Mouse (Mus musculus): ENCODE results near the gene Slc34a3. TPM values are rescaled to one million over a fixed set of nuclear protein-coding genes. Genes with fewer than 3 reads are reported as not detected.

Slc34a3 gene
- total RNA-seq, 2 experiments from 2014 or later: not detected

- peak; percentile 88 to 90 for DNase-seq
Observed at GRCm38 (mm10) chr2:25193330-25193770, 40.8 kb downstream of the Slc34a3 start.

DNA sequence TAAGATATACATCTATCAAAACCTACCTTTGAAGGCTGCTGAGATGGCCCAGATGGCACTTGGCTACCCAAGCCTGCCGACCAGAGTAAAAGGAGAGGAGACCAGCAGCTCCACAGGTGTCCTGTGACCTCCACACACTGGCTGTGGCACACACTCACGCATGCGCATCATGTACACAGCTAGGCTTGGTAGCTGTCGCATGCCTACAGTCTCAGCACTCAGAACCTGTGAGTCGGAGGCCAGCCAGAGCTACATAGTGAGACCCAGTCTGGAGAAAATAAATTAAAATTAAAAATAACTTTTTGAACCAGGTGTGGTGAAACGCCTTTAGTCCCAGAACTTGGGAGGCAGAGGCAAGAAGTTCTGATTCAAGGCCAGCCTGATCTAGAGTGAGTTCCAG lies 46.3 kb downstream of the Slc34a3 start:
- no peak for DNase-seq

DNA sequence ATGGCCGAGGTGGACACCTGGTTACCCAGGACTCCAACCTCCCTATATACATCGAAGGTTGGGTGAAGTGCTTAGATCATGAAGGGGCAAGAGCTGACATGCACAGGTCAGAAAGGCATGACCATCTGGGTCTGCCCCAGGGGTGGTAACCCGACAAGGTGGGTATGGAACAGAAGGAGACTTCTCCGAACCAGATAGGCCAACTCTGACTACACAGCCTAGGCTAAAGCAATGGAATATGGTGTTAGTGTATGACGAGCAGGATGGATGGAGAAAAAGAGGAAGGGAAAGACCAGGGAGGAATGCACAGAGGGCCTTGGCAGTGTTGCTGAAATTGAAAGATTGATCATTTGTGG lies 47.6 kb downstream of the Slc34a3 start:
- no peak for DNase-seq

GRCm38 (mm10) chr2:25185625-25186574 lies 48.3 kb downstream of the Slc34a3 start:
- DNase-seq: peak; percentile 48 to 61

DNA sequence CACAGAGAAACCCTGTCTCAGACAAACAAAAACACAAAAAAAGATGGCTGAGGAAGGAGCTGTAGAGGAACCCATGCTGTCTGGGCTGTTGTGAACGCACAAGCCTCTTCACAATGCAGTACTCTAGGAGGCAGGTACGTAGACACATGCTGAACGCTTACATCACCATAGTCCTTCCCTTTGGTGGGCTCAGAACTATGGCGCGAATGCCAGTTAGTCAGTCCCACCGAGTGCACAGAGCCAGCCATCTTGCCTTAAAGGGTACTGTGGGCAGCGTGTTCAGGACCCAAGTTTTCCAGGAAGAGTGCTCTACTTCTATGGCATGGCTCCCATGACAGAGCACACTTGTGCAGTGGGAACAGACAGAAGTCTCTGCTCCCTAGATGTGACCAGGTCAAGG lies 49.7 kb downstream of the Slc34a3 start:
- DNase-seq: no peak

- no peak for DNase-seq
Observed at GRCm38 (mm10) chr2:25183336-25183735, 50.8 kb downstream of the Slc34a3 start.

GRCm38 (mm10) chr2:25182664-25183063 lies 51.5 kb downstream of the Slc34a3 start:
- no peak for DNase-seq

- no peak for DNase-seq
Observed at GRCm38 (mm10) chr2:25181891-25182397, 52.2 kb downstream of the Slc34a3 start.

DNA sequence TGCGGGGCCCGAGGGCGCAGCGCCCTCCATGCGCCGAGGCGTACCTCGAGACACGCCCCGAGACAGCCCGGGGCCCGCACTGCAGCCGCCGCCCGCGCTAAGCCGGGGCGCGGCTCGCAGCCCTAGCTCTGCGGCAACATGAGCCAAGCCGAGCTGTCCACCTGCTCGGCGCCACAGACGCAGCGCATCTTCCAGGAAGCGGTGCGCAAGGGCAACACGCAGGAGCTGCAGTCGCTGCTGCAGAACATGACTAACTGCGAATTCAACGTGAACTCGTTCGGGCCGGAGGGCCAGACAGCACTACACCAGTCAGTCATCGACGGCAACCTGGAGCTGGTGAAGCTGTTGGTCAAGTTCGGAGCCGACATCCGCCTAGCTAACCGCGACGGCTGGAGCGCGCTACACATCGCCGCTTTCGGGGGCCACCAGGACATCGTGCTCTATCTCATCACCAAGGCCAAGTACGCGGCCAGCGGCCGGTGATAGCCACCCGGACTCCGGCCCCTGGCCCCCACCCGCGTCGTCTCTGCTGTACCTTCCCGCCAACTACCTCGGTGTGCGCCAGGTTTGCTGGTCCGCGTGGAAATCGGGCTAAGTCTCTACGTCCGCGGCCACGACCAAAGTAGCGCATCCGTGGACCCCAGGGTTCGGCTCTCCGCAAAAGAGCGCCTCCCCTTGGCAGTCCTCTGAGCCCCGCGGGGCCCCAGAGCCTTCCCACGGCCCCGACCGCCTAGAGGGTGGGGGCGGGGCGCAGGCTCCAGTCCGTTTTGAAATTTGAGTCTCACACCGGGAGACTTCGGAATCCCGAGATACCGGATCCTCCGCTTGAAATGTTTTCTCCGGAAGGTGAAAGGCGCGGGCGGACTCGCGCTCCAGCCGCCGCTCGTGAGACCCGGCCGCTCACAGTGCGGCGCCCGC lies 52.9 kb downstream of the Slc34a3 start:
- DNase-seq: peak in 1 of 2 experiments; percentile 56

GRCm38 (mm10) chr2:25180478-25180903 lies 53.7 kb downstream of the Slc34a3 start, which contains the start of gene Nrarp:
Gene Nrarp, plus strand, starts transcription at chr2:25180758.
- peak; percentile 93 to 95 for DNase-seq

DNA sequence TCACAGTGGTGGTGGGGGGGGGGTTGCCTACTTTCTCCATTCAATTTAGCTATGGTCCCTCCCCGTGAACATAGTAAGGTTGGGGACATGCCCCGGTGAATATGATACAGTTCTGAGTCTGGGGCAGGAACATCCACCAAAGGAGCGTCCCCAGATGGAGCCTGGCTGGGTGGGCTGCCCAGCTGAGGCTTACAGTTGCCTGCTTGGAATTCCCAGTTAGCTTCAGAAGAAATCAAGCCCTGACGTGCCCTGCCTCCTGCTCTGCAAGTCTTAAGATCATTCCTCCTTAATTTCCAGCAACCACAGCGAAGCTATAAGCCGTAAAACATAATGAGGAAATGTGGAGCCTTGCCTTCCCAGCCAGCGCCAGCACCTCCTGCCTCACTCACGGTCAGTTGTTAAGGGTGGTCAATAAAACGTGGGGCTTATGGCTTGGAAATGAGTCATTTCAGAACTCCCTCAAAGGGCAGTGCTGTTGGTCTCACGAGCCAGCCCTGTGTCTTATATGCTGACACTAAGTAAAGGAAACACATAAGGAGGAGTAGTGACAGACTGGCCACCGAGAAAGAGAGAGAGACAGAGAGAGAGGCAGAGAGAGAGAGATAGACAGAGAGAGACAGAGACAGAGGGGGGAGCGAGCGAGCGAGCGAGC lies 54.5 kb downstream of the Slc34a3 start:
- no peak for DNase-seq

Other genes with a start within 250 kb of the Slc34a3 start
- gene Nsmf, start 180.0 kb downstream of the Slc34a3 start, total RNA-seq (2021): 10 to 100 TPM; 11.2 to 13.6 TPM
- not detected for gene Entpd8, start 154.1 kb downstream of the Slc34a3 start, total RNA-seq (2021)
- gene Noxa1, start 139.2 kb downstream of the Slc34a3 start, total RNA-seq (2021): not detected
- gene Nrarp, start 53.6 kb downstream of the Slc34a3 start, total RNA-seq (2021): 1 to 10 TPM; 6.9 to 8.3 TPM
- 1 to 10 TPM; 4.0 to 4.6 TPM for gene Tor4a, start 37.5 kb downstream of the Slc34a3 start, total RNA-seq (2021)
- 10 to 100 TPM; 40.8 to 45.8 TPM for gene Nelfb, start 22.9 kb downstream of the Slc34a3 start, total RNA-seq (2021)
- gene Stpg3, start 19.7 kb downstream of the Slc34a3 start, total RNA-seq (2021): not detected
- gene Fam166a, start 15.6 kb downstream of the Slc34a3 start, total RNA-seq (2021): not detected
- gene Tubb4b, start 9.7 kb downstream of the Slc34a3 start, total RNA-seq (2021): 100 to 1,000 TPM; 289 to 308 TPM
- not detected for gene Rnf224, start 2.4 kb upstream of the Slc34a3 start, total RNA-seq (2021)
- 1 to 10 TPM; 1.5 to 1.7 TPM for gene Rnf208, start 7.9 kb upstream of the Slc34a3 start, total RNA-seq (2021)
- gene Cysrt1, start 8.1 kb upstream of the Slc34a3 start, total RNA-seq (2021): not detected
- gene AL732309.1, start 12.5 kb upstream of the Slc34a3 start, total RNA-seq (2021): 1 to 10 TPM; 1.9 to 2.4 TPM
- gene Tmem203, start 21.1 kb upstream of the Slc34a3 start, total RNA-seq (2021): 10 to 100 TPM; 14.8 to 15.2 TPM
- 1 to 10 TPM; 7.4 to 7.7 TPM for gene Tprn, start 28.3 kb upstream of the Slc34a3 start, total RNA-seq (2021)
- gene Ssna1, start 38.1 kb upstream of the Slc34a3 start, total RNA-seq (2021): 10 to 100 TPM; 38.2 to 42.6 TPM
- gene Anapc2, start 38.1 kb upstream of the Slc34a3 start, total RNA-seq (2021): 10 to 100 TPM; 35.3 to 38.8 TPM
- not detected for gene Tmem210, start 53.8 kb upstream of the Slc34a3 start, total RNA-seq (2021)
- gene Lrrc26, start 55.6 kb upstream of the Slc34a3 start, total RNA-seq (2021): under 1 TPM in 1 of 2 experiments, not detected in 1; 0.23 TPM
- not detected for gene Grin1, start 84.8 kb upstream of the Slc34a3 start, total RNA-seq (2021)
- gene Man1b1, start 98.0 kb upstream of the Slc34a3 start, total RNA-seq (2021): 10 to 100 TPM; 20.8 to 23.6 TPM
- gene Dpp7, start 122.0 kb upstream of the Slc34a3 start, total RNA-seq (2021): 1 to 10 TPM; 5.9 to 7.0 TPM
- gene Uap1l1, start 131.3 kb upstream of the Slc34a3 start, total RNA-seq (2021): 10 to 100 TPM; 10.3 to 11.8 TPM
- gene Sapcd2, start 138.0 kb upstream of the Slc34a3 start, total RNA-seq (2021): not detected
- gene Entpd2, start 161.5 kb upstream of the Slc34a3 start, total RNA-seq (2021): 10 to 100 TPM; 13.7 to 14.5 TPM
- 10 to 100 TPM; 25.7 to 27.9 TPM for gene Npdc1, start 165.0 kb upstream of the Slc34a3 start, total RNA-seq (2021)
- 1 to 10 TPM in 1 of 2 experiments, not detected in 1; 1.1 TPM for gene Fut7, start 188.9 kb upstream of the Slc34a3 start, total RNA-seq (2021)
- 10 to 100 TPM; 41.4 to 43.2 TPM for gene Abca2, start 194.3 kb upstream of the Slc34a3 start, total RNA-seq (2021)
- 1 to 10 TPM in 1 of 2 experiments, under 1 TPM in 1; 0.82 to 1.7 TPM for gene Clic3, start 222.5 kb upstream of the Slc34a3 start, total RNA-seq (2021)
- 10 to 100 TPM; 22.6 to 28.7 TPM for gene Paxx, start 226.7 kb upstream of the Slc34a3 start, total RNA-seq (2021)
- gene Ptgds, start 235.7 kb upstream of the Slc34a3 start, total RNA-seq (2021): 100 to 1,000 TPM; 450 to 656 TPM

All from heart, adult 18-20 months (tissue).